Mouse (Mus musculus) forebrain, postnatal 0 days (tissue): ENCODE data around the gene Gm8267. TPM values are rescaled to one million over a fixed set of nuclear protein-coding genes. Genes with fewer than 3 reads are reported as not detected.
"Not testable (repeated sequence)": the region's sequence is repeated elsewhere in the genome, so short reads cannot be mapped to it uniquely, and the experiment has no call there.

Source experiments
- ATAC-seq: fragments of 200-750 bp; cut with Nextera tagmentation; 2 replicates; pipeline ENCODE4 v1.8.0; 2017; ENCODE audit warnings: mild to moderate bottlenecking, moderate library complexity
- DNase-seq: peaks from one replicate; pipeline ENCODE4 v3.0.0-alpha.2; 2015
- H3K27ac ChIP-seq: fragments of 300-500 bp; sonication (generic); 2 replicates; pipeline ENCODE4 v1.5.1; 2014; ENCODE audit warnings: low read depth, mild to moderate bottlenecking, antibody characterized with exemption, low read length, moderate library complexity, mixed read lengths
- H3K27me3 ChIP-seq: fragments of 300-500 bp; sonication (generic); 2 replicates; pipeline ENCODE4 v1.6.1; 2014; ENCODE audit warnings: mild to moderate bottlenecking, low read length, mixed read lengths; ENCODE audit not compliant: insufficient read depth
- H3K36me3 ChIP-seq: fragments of 300-500 bp; sonication (generic); 2 replicates; pipeline ENCODE4 v1.6.1; 2014; ENCODE audit warnings: mild to moderate bottlenecking, moderate library complexity; ENCODE audit not compliant: insufficient read depth
- H3K4me1 ChIP-seq: fragments of 300-500 bp; sonication (generic); 2 replicates; pipeline ENCODE4 v1.6.1; 2014; ENCODE audit warnings: antibody characterized with exemption; ENCODE audit not compliant: insufficient read depth
- H3K4me2 ChIP-seq: fragments of 300-500 bp; sonication (generic); 2 replicates; pipeline ENCODE4 v1.6.1; 2014; ENCODE audit warnings: low read depth, mild to moderate bottlenecking, moderate library complexity
- H3K4me3 ChIP-seq: fragments of 300-500 bp; sonication (generic); 2 replicates; pipeline ENCODE4 v1.5.1; 2014; ENCODE audit warnings: low read depth, low read length, mixed read lengths
- H3K9ac ChIP-seq: fragments of 300-500 bp; sonication (generic); 2 replicates; pipeline ENCODE4 v1.6.1; 2014; ENCODE audit warnings: mild to moderate bottlenecking
- H3K9me3 ChIP-seq: fragments of 300-500 bp; sonication (generic); 2 replicates; pipeline ENCODE4 v1.6.1; 2016; ENCODE audit warnings: low read length
- CTCF ChIP-seq: sonication (generic); IDR thresholded peaks from 2 replicates; pipeline ENCODE4 v1.5.1; 2016; ENCODE audit warnings: antibody characterized with exemption, control low read depth, low read depth
- WGBS: fragments of 180-500 bp; shearing (Covaris S2); extraction: QIAGEN DNeasy Blood & Tissue Kit; methylation state at CpG from one replicate; pipeline ENCODE4 v1.1.7; 2014; 5-methylcytosine and 5-hydroxymethylcytosine counted together
- polyA plus RNA-seq: library from polyadenylated mRNA; unstranded; fragments of >200 nt; fragmentation: Nextera tagmentation; extraction: Ambion mirVana; gene quantifications from 2 replicates; pipeline ENCODE4 v1.2.1, GENCODE M21; 2015
- total RNA-seq: library from RNA; depleted of rRNA; stranded (reverse); fragments of >200 nt; gene quantifications from 2 replicates; pipeline ENCODE4 v1.2.3, GENCODE M21; 2014; rRNA removed

The Gm8267 gene
- total RNA-seq: not detected in 2 replicates
- not detected in 2 replicates for polyA plus RNA-seq

GRCm38 (mm10) chr14:44750240-44750639, at the start of gene Gm8267:
Gm8267 (minus strand) TSS chr14:44750340.
- Histone ChIP-seq H3K27me3 (no peaks in the 10 kb centered on the region), H3K36me3 (no peaks in the 10 kb centered on the region), H3K4me2 (no peak within 1 kb of the TSS), H3K4me1 (no peaks in the 10 kb centered on the region), H3K4me3 (no peak within 1 kb of the TSS), H3K9me3 (no peaks in the 10 kb centered on the region), H3K27ac (no peak within 1 kb of the TSS), H3K9ac (no peak within 1 kb of the TSS)
- no peak for DNase-seq
- ATAC-seq: no peak
- 83% methylated on average over 3 of the region's 3 CpGs for WGBS
- TF ChIP-seq CTCF: no peak

GRCm38 (mm10) chr14:44789537-44790382, 39.6 kb upstream of the Gm8267 start:
- WGBS: 73% methylated on average over 2 of the region's 2 CpGs
- ATAC-seq, DNase-seq, H3K4me2 ChIP-seq, H3K4me1 ChIP-seq, H3K4me3 ChIP-seq, H3K36me3 ChIP-seq, H3K27me3 ChIP-seq, H3K9ac ChIP-seq, H3K27ac ChIP-seq, H3K9me3 ChIP-seq: not testable (repeated sequence)

GRCm38 (mm10) chr14:44742789-44743188, 7.4 kb downstream of the Gm8267 start:
- not testable (repeated sequence) for H3K4me2 ChIP-seq, DNase-seq, H3K4me3 ChIP-seq, H3K9me3 ChIP-seq, H3K9ac ChIP-seq, H3K27ac ChIP-seq, H3K27me3 ChIP-seq, ATAC-seq, H3K36me3 ChIP-seq, H3K4me1 ChIP-seq
- 80% methylated on average over 1 of the region's 1 CpGs for WGBS
- TF ChIP-seq CTCF: peak; percentile 37

GRCm38 (mm10) chr14:44730711-44731110, 19.4 kb downstream of the Gm8267 start:
- H3K9ac ChIP-seq, H3K27ac ChIP-seq, ATAC-seq, H3K36me3 ChIP-seq, H3K4me3 ChIP-seq, H3K27me3 ChIP-seq, DNase-seq, H3K9me3 ChIP-seq, H3K4me2 ChIP-seq, H3K4me1 ChIP-seq: not testable (repeated sequence)

- H3K27me3 ChIP-seq, H3K9me3 ChIP-seq, H3K4me2 ChIP-seq, H3K4me1 ChIP-seq, H3K27ac ChIP-seq, H3K9ac ChIP-seq, DNase-seq, H3K4me3 ChIP-seq, ATAC-seq, H3K36me3 ChIP-seq: not testable (repeated sequence)
- 80% methylated on average over 3 of the region's 3 CpGs for WGBS
Measured at GRCm38 (mm10) chr14:44706356-44706755, 43.8 kb downstream of the Gm8267 start, which contains the start of gene Gm8257. Gm8257 (minus strand) TSS chr14:44706456.

Other genes with a start within 250 kb of the Gm8267 start
- not detected in 2 replicates for gene Gm17093, start 232.1 kb downstream of the Gm8267 start, total RNA-seq
- not detected in 2 replicates for gene Gm17093, start 232.1 kb downstream of the Gm8267 start, polyA plus RNA-seq
- gene Gm8247, start 167.2 kb downstream of the Gm8267 start, total RNA-seq: not detected in 2 replicates
- gene Gm8247, start 167.2 kb downstream of the Gm8267 start, polyA plus RNA-seq: not detected in 2 replicates
- gene Gm5624, start 122.4 kb downstream of the Gm8267 start, total RNA-seq: 0.31 TPM in 1 of 2 replicates, not detected in the other
- gene Gm5624, start 122.4 kb downstream of the Gm8267 start, polyA plus RNA-seq: not detected in 2 replicates
- not detected in 2 replicates for gene Gm8257, start 43.9 kb downstream of the Gm8267 start, total RNA-seq
- not detected in 2 replicates for gene Gm8257, start 43.9 kb downstream of the Gm8267 start, polyA plus RNA-seq
- gene Ptgdr, start 109.0 kb upstream of the Gm8267 start, total RNA-seq: 1.1 and 2.2 TPM in 2 replicates
- 0.67 and 0.69 TPM in 2 replicates for gene Ptgdr, start 109.0 kb upstream of the Gm8267 start, polyA plus RNA-seq
- 0.38 and 1.2 TPM in 2 replicates for gene Ptger2, start 237.9 kb upstream of the Gm8267 start, total RNA-seq
- 0.26 and 0.46 TPM in 2 replicates for gene Ptger2, start 237.9 kb upstream of the Gm8267 start, polyA plus RNA-seq